Mouse (Mus musculus): ENCODE measurements around the gene Spata18.

The Spata18 gene

DNA sequence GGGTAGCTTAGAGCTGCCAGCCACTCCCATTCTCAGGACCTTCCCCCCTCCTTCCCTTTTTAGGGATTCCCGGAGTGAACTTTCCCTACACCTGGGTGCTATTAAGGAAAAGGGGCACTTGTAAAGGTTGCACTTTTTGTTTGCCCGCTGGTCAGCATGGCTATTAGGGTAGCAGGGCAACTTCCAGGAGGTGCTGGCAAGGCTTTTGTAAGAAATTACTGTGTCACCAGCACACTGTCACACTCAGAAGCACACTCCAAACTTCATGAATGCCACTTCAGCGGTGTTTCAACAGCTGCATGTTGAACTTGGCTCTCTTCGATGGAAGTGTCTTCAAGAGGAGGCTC lies 649 bp downstream of the Spata18 start:
- no peak for DNase-seq (ENCODE audit: low read depth in 2 of 2, low spot score in 2 of 2)

DNA sequence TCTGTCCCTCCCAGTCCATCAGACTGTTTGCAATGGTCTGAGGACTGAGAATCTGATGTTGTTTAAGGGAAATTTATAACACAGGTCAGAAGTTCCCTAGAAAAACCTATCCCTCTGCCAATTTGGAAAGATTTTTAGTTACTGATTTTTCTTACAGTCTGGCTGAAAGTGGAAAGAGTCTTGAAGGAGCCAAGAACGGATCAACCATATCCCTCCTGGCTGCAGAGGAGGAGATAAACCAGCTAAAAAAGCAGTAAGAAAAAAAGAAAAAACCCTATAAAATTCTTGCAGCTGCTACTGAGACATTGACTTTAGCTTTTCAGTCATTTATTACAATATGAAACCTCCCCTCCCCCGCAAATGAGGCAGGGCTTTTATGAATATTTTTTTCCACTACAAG lies 15.5 kb downstream of the Spata18 start:
- no peak for DNase-seq (ENCODE audit: low read depth in 2 of 2, low spot score in 2 of 2)

DNA sequence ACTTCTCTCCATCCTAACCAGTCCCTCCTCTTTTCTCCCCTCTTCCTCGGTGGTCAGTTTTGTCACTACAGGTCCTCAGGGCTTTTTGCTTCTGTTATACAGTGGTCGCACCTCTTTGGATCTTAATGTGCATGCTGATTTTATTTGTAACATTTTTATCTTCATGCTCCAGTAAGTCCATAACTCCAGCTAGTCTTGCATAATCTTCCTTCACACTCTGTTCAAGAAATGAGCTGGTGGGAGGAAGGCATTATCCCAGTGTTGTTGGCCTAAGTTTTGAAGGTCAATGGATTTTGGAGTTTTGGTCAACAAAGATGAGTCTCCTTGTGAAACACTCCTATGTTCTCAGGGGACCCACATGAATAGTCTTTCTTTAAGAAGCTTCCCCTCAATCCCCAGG lies 16.7 kb downstream of the Spata18 start:
- DNase-seq (ENCODE audit: low read depth in 2 of 2, low spot score in 2 of 2) = no peak

DNA sequence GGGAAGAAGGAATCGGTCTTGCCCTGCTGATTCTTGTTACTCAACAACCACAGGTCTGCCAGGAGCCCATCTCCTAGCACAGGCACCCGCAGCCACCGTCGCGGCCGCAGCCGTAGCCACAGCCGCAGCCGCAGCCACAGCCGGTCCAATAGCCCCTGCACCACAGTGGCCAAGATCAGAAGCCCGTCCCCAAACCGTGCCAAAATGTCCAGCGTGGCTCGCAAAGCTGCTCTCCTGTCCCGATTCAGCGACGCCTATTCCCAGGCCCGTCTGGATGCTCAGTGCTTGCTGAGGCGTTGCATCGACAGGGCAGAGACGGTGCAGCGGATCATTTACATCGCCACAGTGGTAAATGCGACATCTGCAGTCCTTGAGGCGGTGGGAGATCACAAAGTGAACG lies 18.2 kb downstream of the Spata18 start:
- DNase-seq (ENCODE audit: low read depth in 2 of 2, low spot score in 2 of 2) = no peak

DNA sequence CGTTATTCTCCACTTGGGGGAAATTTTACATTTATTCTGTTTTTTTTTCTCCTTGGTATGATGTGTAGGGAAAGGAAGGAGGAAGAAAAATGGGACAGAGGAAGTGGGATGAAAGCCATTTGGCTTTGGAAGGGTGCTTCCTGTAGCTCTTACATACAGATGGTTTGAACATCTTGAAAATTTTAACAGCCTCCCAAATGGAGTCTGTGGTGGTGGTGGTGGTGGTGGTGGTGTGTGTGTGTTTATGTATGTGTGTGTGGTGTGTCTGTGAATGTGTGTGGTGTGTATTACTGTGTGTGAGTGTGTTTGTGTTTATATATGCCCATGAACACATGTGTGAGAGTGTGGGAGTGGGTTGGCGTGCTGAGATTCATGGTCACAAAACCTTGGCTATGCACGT lies 24.4 kb downstream of the Spata18 start:
- no peak for DNase-seq (ENCODE audit: low read depth in 2 of 2, low spot score in 2 of 2)

DNA sequence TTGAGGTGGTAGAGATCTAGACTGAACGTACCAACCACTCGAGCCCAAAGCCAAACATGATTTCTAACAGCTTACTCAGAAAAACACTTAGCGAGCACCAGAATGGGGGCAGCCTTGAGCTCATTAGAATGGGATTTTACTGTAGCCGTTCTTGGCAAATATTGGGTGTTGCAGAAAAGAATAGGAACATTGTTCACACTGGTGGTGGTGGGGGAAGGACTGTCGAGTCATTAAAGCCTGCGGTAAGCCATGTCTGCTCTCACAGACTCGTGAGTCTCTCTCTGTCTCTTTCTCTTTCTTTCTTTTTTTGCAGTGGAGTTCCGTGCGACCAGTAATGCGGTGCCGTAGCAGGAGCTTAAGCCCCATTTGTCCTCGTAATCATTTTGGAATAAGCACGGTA lies 25.4 kb downstream of the Spata18 start:
- no peak for DNase-seq (ENCODE audit: low read depth in 2 of 2, low spot score in 2 of 2)

DNA sequence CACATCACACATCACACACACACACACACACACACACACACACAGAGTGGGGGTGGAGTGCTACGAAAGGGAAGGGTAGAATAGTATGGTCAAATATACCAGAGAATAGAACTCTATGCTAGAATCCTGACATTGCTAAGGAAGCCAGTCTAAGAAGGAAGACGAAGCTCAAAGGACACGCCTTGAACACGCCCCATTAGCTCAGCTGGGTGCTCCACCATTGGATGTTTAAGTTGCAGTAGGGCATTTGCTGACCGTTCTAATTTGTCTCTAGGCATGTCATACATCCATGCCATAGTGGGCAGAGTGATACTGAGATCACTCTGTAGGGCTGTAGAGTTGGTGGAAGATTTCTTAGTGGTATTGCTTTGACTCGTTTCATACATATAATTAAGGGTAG lies 32.0 kb downstream of the Spata18 start:
- no peak for DNase-seq (ENCODE audit: low read depth in 2 of 2, low spot score in 2 of 2)

DNA sequence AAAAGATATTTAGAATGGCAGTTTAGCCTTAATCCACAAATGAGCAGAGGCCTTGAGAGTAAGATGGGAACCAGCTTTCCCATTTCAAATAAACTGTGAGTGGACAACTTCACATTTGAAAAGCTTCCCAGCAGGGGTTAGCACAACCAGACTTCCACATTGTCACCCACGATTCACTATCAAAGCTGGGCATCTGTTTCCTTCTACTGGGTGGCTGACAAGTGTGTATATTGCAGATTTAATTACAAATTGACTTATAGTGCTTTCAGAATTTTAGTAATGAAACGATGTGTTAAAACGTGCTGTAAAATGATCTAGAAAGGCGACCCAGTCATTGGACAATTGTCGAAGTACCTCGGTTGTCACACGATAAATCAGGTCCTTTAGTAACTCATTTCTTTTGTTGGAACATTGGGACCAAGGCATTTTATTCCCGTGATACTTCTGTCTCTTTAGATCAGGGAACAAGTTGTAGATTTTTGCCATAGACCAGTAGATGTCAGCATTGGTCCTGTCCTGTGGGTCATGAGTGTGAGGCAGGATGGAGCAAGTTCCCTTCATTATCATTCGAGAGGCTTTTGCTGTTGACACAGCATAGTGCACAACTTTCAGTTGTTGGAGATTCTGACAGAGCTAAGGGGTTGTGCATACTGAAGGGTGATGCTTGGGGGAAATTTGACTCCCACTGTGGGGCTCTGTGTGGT lies 32.7 kb downstream of the Spata18 start:
- DNase-seq (ENCODE audit: low read depth in 2 of 2, low spot score in 2 of 2) = no peak

DNA sequence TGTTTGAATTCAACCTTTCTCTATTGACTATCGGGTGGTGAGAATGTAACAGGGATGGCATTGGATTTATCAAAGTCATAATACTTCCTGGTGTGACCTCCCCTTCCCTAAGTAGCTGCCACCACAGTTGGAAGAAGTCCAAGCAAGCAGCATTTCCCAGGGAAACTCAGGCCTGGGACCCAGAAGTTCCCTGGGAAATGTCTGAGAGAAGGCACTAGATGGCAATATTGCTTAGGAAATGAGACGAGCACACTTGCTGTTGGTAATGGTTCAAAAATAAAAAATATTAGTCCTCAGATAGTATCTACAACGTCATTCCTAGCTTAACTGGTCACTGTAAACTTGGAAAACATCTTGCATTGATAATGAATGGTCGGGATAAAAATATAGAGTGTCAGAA lies 35.0 kb downstream of the Spata18 start:
- no peak for DNase-seq (ENCODE audit: low read depth in 2 of 2, low spot score in 2 of 2)

DNA sequence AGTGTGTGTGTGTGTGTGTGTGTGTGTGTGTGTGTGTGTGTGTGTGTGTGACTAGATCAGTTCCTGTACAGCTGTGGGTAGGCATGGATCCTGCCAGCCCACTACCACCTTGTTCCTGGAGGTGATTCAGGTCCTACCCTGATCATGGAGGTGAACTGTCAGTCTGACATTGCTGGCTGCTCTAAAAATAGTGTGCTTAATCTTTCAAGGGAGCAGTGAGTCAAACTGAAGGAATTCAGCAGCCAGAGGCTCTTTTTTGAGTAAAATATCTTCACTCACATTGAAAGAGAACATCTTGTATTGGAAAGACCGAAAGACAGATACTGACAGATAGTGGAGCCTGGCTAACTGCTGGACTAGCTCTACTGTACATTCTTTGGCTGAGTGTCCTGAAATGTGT lies 37.4 kb downstream of the Spata18 start:
- no peak for DNase-seq (ENCODE audit: low read depth in 2 of 2, low spot score in 2 of 2)

DNA sequence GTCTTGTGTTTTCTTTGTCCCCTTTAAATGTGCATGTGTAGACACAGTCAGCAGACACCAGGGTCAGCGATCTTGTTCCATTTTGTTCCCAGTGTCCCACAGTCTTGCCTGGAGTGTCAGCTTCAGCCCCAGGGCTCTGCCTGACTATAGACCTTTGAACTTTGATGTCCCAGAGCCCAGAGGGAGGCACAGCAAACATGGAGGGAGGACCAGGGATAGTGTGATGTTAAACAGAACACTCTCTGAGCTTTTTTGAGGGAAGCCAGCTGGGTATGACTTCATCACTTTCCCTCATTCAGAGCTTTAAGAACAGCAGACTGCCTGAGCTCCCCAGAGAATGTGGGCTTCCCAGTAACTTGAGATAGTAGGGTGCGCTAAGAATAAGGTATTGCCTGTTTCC lies 39.0 kb downstream of the Spata18 start:
- DNase-seq (ENCODE audit: low read depth in 2 of 2, low spot score in 2 of 2) = no peak

DNA sequence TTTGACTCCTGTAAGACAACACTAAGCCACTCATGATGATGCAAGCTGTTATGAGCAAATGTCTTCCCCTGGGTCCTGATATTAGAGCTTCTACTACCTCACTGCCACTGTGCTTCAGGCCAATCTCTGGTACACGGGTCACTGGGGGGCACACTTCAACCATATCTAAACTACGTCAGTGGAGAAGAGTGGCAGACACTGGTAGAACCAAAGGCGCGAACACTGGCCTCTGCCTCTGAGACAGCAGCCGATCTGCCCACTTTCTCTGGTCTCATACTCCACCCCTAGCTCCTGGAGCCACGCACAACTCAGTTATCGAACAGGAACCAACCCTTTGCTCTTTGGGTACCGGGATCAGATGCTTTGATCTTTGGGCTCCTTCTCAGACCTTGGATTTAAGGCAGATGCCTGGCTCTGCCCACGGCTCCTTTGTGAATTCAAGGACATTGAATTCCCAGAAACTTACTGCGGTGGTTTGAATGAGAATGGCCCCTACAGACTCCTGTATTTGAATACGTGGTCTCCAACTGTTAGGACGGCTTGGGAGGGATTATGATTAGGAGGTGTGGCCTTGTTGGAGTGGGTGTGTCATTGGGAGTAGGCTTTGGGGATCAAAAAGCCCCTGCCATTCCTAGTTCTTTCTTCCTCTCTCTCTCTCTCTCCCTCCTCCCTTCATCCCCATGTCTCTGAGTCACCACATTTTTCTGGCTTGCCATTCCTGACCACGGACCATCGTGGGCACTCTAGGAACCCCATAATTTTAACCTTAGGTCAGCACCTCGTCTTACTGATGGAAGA lies 40.7 kb downstream of the Spata18 start:
- no peak for DNase-seq (ENCODE audit: low read depth in 2 of 2, low spot score in 2 of 2)

DNA sequence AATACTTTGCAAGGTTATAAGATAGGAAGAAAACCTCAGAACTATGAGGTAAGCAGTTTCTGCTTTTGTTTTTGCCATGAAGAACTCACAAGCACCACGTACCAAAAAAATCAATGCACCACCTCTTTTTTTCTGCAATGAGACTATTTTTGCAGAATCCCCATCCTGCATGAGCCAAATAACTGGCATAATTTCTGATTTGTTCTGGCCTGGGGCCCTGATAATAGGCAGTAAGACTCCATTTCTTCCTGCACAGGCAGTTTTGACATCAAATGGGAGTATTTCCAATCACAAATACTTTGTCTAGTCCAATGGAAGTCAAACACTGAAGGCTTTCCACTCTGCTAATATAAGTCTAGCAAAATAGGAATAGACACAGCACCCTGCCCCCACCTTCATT lies 42.6 kb downstream of the Spata18 start:
- no peak for DNase-seq (ENCODE audit: low read depth in 2 of 2, low spot score in 2 of 2)

DNA sequence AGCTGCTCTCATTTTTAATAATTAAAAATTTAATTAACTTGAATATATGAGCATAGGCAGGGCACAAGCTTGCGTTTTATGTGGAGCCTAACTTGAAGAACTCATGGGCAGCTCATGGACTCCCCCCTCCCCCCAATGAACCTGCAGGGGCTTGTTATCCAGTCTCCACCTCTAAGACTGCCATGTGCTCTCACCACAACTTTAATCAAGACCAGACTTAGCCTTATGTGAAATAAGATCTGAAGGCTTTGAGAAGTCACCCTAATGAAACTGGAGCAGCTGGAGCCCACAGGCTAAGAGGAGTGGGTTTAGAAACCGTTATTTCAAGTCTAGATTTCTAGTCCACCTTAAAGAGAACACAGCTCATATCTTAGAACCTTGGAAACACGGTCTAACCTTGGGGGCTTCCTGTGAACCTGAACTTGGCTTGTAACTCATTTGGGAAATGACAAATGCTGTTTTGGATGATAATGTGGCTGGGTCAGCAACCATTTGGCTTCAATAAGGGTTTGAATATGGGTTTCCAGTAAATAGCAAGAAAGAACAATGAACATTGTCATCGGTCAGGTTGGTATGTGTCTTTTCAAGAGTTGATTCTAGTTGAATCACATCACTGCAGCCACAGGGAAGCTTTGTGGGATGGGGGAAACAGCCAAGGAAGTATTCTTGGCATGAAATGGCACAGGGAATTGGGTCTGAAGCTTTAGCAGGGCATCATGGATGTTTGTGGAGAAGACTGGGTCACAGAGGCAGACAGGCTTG lies 43.3 kb downstream of the Spata18 start:
- no peak for DNase-seq (ENCODE audit: low read depth in 2 of 2, low spot score in 2 of 2)

DNA sequence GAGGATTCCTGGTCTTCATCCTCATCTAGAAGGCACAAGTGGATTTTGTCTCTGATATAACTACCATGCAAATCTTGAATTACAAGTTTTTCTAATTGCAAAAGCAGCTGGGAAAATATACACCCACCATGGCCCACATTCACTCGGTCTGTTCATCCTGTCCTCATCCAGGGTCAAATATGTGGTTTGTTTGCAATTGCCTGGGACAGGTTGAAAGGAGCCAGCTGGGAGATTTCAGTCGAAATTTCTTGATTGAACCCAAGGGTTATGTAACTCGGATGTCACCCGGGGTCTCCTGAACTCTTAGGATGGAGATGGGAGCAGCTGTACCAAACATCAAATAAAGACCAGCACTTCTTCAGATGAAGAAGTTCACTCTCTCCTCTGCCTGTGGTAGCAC lies 46.5 kb downstream of the Spata18 start:
- DNase-seq (ENCODE audit: low read depth in 2 of 2, low spot score in 2 of 2) = no peak

DNA sequence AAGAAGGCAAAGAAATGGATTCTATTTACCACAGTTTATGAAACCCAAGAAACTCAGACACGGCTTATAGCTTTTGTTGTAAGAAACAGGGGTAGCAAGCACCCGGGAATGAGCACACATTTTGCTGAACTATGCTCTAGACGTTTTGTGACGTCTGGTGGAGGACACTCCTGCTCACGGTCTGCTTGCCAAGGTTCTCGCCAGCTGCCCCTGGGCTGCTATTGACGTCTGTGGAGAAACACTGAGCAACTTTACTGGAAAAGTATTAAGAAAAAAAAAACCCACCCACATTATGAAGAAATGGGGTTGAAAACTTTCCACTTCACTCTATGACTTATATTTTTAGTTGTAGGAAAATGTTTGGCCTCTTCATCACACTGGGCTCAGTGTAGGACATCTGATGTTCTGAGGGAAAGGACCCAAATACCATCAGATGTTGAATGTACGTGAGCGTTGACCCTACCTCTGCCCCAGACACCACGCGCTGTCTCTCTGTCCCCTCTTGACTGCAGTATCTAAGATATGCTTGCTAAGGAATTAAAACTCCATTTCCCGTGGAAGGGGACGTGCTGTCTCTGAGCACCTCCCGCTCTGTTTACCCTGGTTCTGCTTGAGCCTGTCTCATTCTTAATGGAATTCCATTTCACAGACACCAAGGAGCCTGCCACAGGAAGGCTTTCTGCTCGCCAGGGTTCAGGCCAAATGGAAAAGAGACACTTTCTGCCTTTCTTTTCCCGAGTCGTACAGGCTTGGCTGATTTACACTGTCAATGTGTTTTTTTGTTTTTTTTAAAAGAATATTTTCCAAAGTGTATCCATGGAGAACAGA lies 50.1 kb downstream of the Spata18 start:
- DNase-seq (ENCODE audit: low read depth in 2 of 2, low spot score in 2 of 2) = no peak

DNA sequence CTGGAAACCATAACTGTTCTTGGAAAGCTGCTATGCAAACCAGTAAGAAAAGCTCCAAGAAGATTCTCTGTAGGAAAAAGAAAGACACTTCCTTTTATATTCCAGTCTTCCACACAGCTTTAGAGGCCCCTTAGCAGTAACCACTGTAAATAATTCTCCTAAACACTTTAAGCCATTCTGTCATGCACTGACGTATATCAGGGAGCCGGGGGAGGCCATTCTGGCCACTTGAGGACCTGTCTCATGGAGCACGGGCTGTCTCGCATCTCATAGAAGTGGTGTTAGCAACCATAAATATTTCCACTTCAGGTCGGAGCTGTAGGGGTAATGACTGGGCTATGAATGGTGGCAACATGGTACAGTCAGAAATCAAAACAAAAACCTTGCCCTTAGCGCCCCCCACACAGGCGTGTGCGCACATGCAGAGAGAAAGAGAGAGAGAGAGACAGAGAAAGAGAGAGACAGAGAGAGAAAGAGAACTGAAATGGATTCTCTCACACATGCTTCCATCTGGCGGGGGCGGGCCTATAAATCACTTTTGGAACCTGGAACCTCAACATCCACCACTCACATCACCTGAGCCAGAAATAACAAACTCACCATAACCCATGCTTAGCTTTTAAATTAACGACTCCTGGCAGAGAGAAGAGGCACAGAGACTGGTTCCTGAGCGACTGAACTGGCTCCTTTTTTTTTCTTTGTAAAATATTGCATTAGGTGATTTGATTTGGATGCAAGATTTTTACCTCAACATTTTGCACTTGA lies 50.9 kb downstream of the Spata18 start:
- no peak for DNase-seq (ENCODE audit: low read depth in 2 of 2, low spot score in 2 of 2)

DNA sequence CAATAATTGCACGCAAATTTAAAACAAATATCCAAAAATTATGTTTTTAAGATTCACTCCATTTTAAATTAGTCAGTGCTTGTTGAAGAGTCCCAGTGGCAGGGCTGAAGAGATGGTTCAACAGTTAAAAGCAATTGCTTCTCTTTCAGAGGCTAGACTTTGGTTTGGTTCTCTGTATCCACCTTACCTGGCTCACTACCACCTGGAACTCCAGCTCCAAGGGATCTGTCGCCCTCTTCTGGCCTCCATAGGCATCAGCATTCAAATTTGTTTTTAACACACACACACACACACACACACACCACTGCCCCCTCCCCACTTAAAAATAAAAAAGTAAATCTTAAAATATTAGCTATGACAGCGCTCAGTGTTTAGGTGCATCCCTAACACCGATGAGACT lies 51.9 kb downstream of the Spata18 start:
- DNase-seq (ENCODE audit: low read depth in 2 of 2, low spot score in 2 of 2) = no peak

DNA sequence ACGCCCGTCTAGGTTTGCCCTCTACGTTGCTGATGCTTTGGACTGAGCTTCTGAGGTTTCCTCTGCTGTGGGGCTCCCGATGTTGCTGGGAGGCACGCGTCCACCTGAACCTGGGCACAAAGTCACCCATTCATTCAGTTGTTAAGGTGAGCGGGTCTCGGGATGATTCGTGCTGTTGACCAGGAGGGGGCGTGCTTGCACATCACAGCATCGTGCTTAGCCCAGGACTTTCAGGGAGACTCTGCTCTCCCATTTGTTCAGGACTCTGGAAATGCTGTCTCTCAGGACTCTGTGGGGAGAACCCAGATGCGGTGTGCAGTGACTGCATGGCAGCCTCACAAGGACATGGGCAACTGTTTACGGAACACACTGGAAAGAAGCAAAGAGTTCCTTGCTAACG lies 53.1 kb downstream of the Spata18 start:
- no peak for DNase-seq (ENCODE audit: low read depth in 2 of 2, low spot score in 2 of 2)

DNA sequence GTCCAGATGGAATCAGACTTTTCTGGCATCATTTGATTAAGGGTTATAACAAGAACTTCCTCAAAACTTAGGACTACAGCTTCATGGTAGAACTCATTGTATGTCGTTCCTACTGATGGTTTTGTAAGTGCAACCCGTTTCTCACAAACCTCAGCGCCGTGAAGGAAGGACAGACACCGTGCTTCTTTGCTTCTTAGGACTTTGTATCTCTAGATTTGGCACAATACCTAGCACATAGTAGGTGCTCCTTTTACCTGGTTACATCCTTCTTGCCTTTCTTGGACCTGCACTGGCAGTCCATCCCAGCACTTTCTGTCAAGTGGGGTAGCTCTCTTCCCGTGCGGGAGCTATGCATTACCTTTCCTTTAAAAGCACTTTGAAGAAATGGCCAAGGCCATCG lies 53.6 kb downstream of the Spata18 start:
- DNase-seq (ENCODE audit: low read depth in 2 of 2, low spot score in 2 of 2) = no peak

DNA sequence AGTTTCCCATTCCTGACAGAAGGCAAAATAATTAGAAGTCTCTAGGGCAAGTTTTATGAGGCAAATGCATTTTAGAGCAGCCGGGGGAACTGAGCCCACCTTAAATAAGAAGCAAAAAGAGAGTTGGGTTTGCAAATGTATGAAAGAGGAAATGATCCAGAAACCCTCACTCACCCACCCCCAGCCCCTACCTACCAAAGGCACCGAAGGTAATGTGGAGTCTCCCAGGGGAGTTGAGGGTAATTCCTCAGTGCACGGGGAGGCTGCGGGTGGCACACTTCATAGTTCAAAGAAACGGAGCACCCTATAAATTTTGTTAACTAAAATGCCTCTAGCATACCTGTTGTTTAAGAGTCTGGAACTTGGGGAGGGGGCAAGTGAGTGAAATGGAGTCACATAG lies 54.1 kb downstream of the Spata18 start:
- no peak for DNase-seq (ENCODE audit: low read depth in 2 of 2, low spot score in 2 of 2)

All from CD8-positive naive resting alpha-beta T cell, adult 2 months (primary cell).